Mouse (Mus musculus): ENCODE results near the gene Itgb1bp2. TPM values are rescaled to one million over a fixed set of nuclear protein-coding genes. Genes with fewer than 3 reads are reported as not detected.
A peak's percentile ranks its signal among the peaks of the same experiment; 100 is the strongest.
"Not testable (repeated sequence)": the region's sequence is repeated elsewhere in the genome, so short reads cannot be mapped to it uniquely, and the experiment has no call there.

Gene Itgb1bp2
- total RNA-seq, 2 experiments from 2014 or later = 0.82 to 1.4 TPM

GRCm38 (mm10) chrX:101481604-101482350 lies 32.9 kb downstream of the Itgb1bp2 start:
- no peak for TF ChIP-seq CTCF (conservative IDR thresholded peaks at IDR 0.05)
- no peak for DNase-seq (ENCODE audit: low spot score in 2 of 2)
- Histone ChIP-seq H3K4me3 (no peak overlapping the region), H3K27ac (no peak overlapping the region)

GRCm38 (mm10) chrX:101486487-101487152 lies 37.7 kb downstream of the Itgb1bp2 start:
- TF ChIP-seq CTCF (conservative IDR thresholded peaks at IDR 0.05) = peak; percentile 84
- peak overlapping the region; percentile 55; the same call in 1 of the 2 replicates for H3K27ac ChIP-seq
- peak; percentile 56 to 63 for DNase-seq (ENCODE audit: low spot score in 2 of 2)

More at GRCm38 (mm10) chrX:101486487-101487152, 37.7 kb downstream of the Itgb1bp2 start:
- H3K4me3 ChIP-seq = not testable (repeated sequence)

Other genes with a start within 250 kb of the Itgb1bp2 start
- gene Snx12, start 226.5 kb upstream of the Itgb1bp2 start, total RNA-seq (2021) = 10 to 100 TPM; 82.6 to 98.8 TPM
- gene Foxo4, start 194.6 kb upstream of the Itgb1bp2 start, total RNA-seq (2021) = 10 to 100 TPM; 19.8 to 24.0 TPM
- gene Gm614, start 185.1 kb upstream of the Itgb1bp2 start, total RNA-seq (2021) = not detected
- 1 to 10 TPM in 1 of 2 experiments, under 1 TPM in 1; 0.83 to 1.2 TPM for gene Il2rg, start 180.8 kb upstream of the Itgb1bp2 start, total RNA-seq (2021)
- gene Gm20489, start 180.1 kb upstream of the Itgb1bp2 start, total RNA-seq (2021) = not detected
- gene Med12, start 175.1 kb upstream of the Itgb1bp2 start, total RNA-seq (2021) = 10 to 100 TPM; 29.5 to 36.6 TPM
- 100 to 1,000 TPM; 178 to 182 TPM for gene Nlgn3, start 149.9 kb upstream of the Itgb1bp2 start, total RNA-seq (2021)
- 10 to 100 TPM in 1 of 2 experiments, 1 to 10 TPM in 1; 9.0 to 11.2 TPM for gene Gjb1, start 72.7 kb upstream of the Itgb1bp2 start, total RNA-seq (2021)
- gene Zmym3, start 28.2 kb upstream of the Itgb1bp2 start, total RNA-seq (2021) = 100 to 1,000 TPM; 176 to 179 TPM
- gene Nono, start 19.8 kb upstream of the Itgb1bp2 start, total RNA-seq (2021) = 100 to 1,000 TPM; 132 to 144 TPM
- gene Taf1, start 83.6 kb downstream of the Itgb1bp2 start, total RNA-seq (2021) = 10 to 100 TPM; 45.0 to 46.4 TPM
- gene Ogt, start 191.0 kb downstream of the Itgb1bp2 start, total RNA-seq (2021) = 100 to 1,000 TPM; 228 to 241 TPM

Measured in layer of hippocampus, adult 2 months (tissue).